Mouse (Mus musculus): Measurements from ENCODE around the gene Emilin2.

DNA sequence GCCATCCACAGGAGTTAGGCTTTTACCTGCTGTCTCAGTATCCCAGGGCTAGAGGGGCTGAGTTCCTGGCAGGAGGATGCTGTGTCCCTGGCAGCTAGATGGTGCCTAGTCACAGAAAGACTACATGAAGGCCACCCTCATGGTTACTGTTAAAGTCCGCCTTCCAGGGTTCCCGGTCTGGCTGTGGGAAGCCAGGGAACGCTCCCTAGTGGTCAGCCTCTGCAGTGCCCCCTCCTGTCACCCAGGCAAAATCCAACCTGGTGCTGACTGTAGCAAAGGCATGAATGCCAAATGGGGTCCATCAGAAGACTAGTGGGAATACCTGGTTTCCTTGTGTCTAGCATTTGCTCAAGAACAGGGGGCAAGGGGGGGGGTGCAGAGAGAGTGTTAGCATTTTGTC, 51.1 kb downstream of the Emilin2 start:
- TF ChIP-seq POLR2A (IDR thresholded peaks at IDR 0.05; ENCODE audit: control insufficient read depth, low read depth, low read length) (no peak), CTCF (IDR thresholded peaks at IDR 0.05; ENCODE audit: control insufficient read depth, insufficient read depth, insufficient replicate concordance, low read depth, low read length) (no peak)

All from testis, adult 2 months (tissue).